Mouse (Mus musculus): Measurements from ENCODE around the gene BC117090. TPM values are rescaled to one million over a fixed set of nuclear protein-coding genes. Genes with fewer than 3 reads are reported as not detected.

The BC117090 gene
- polyA plus RNA-seq, 1 experiment from 2014 or later = 0.67 TPM

Other genes with a start within 250 kb of the BC117090 start
- gene Csta1, start 203.1 kb downstream of the BC117090 start, polyA plus RNA-seq (2015; fragmentation: Nextera tagmentation; extraction: Ambion mirVana) = 0.04 TPM in 1 of 2 replicates, not detected in the other
- gene Stfa2l1, start 177.5 kb downstream of the BC117090 start, polyA plus RNA-seq (2015; fragmentation: Nextera tagmentation; extraction: Ambion mirVana) = 29.2 and 33.1 TPM in 2 replicates
- 45.8 and 58.3 TPM in 2 replicates for gene Gm5483, start 150.1 kb downstream of the BC117090 start, polyA plus RNA-seq (2015; fragmentation: Nextera tagmentation; extraction: Ambion mirVana)
- 5.7 and 5.8 TPM in 2 replicates for gene Gm5416, start 123.9 kb downstream of the BC117090 start, polyA plus RNA-seq (2015; fragmentation: Nextera tagmentation; extraction: Ambion mirVana)
- 19.0 and 24.4 TPM in 2 replicates for gene 2010005H15Rik, start 112.9 kb downstream of the BC117090 start, polyA plus RNA-seq (2015; fragmentation: Nextera tagmentation; extraction: Ambion mirVana)
- 83.8 and 88.0 TPM in 2 replicates for gene Stfa1, start 57.4 kb downstream of the BC117090 start, polyA plus RNA-seq (2015; fragmentation: Nextera tagmentation; extraction: Ambion mirVana)
- 54.2 and 65.9 TPM in 2 replicates for gene BC100530, start 33.4 kb upstream of the BC117090 start, polyA plus RNA-seq (2015; fragmentation: Nextera tagmentation; extraction: Ambion mirVana)
- gene Stfa2, start 74.1 kb upstream of the BC117090 start, polyA plus RNA-seq (2015; fragmentation: Nextera tagmentation; extraction: Ambion mirVana) = 19.8 and 20.5 TPM in 2 replicates
- 14.5 and 16.1 TPM in 2 replicates for gene Stfa3, start 121.1 kb upstream of the BC117090 start, polyA plus RNA-seq (2015; fragmentation: Nextera tagmentation; extraction: Ambion mirVana)
- 0.12 TPM in 1 of 2 replicates, not detected in the other for gene Casr, start 227.8 kb upstream of the BC117090 start, polyA plus RNA-seq (2015; fragmentation: Nextera tagmentation; extraction: Ambion mirVana)

Data from lung, postnatal 0 days (tissue).